Mouse (Mus musculus): ENCODE measurements around the gene Mybbp1a.

Gene Mybbp1a

GRCm38 (mm10) chr11:72440965-72441664, at the start of gene Mybbp1a:
Gene Mybbp1a (plus strand): TSS chr11:72441355.
- DNase-seq (ENCODE audit: low spot score) = peak; percentile 100

- no peak for DNase-seq (ENCODE audit: low spot score)
Measured at GRCm38 (mm10) chr11:72393243-72393642, 47.9 kb upstream of the Mybbp1a start.

- DNase-seq (ENCODE audit: low spot score) = no peak
Measured at GRCm38 (mm10) chr11:72393669-72394068, 47.5 kb upstream of the Mybbp1a start.

- DNase-seq (ENCODE audit: low spot score) = no peak
Measured at GRCm38 (mm10) chr11:72394694-72395093, 46.5 kb upstream of the Mybbp1a start.

- DNase-seq (ENCODE audit: low spot score) = peak; percentile 43
Measured at GRCm38 (mm10) chr11:72395652-72396051, 45.5 kb upstream of the Mybbp1a start.

- peak; percentile 61 for DNase-seq (ENCODE audit: low spot score)
Measured at GRCm38 (mm10) chr11:72396621-72397020, 44.5 kb upstream of the Mybbp1a start.

- peak; percentile 78 for DNase-seq (ENCODE audit: low spot score)
Measured at GRCm38 (mm10) chr11:72397072-72397471, 44.1 kb upstream of the Mybbp1a start.

- DNase-seq (ENCODE audit: low spot score) = no peak
Measured at GRCm38 (mm10) chr11:72397811-72398525, 43.2 kb upstream of the Mybbp1a start.

GRCm38 (mm10) chr11:72401068-72401467, 40.1 kb upstream of the Mybbp1a start:
- no peak for DNase-seq (ENCODE audit: low spot score)

- peak; percentile 60 for DNase-seq (ENCODE audit: low spot score)
Measured at GRCm38 (mm10) chr11:72402017-72402416, 39.1 kb upstream of the Mybbp1a start.

GRCm38 (mm10) chr11:72402969-72403368, 38.2 kb upstream of the Mybbp1a start:
- peak; percentile 43 for DNase-seq (ENCODE audit: low spot score)

GRCm38 (mm10) chr11:72405532-72405931, 35.6 kb upstream of the Mybbp1a start:
- no peak for DNase-seq (ENCODE audit: low spot score)

- no peak for DNase-seq (ENCODE audit: low spot score)
Measured at GRCm38 (mm10) chr11:72406079-72406675, 35.0 kb upstream of the Mybbp1a start.

GRCm38 (mm10) chr11:72407081-72407480, 34.1 kb upstream of the Mybbp1a start:
- DNase-seq (ENCODE audit: low spot score) = no peak

- DNase-seq (ENCODE audit: low spot score) = no peak
Measured at GRCm38 (mm10) chr11:72407574-72407973, 33.6 kb upstream of the Mybbp1a start.

GRCm38 (mm10) chr11:72408451-72409170, 32.5 kb upstream of the Mybbp1a start:
- no peak for DNase-seq (ENCODE audit: low spot score)

GRCm38 (mm10) chr11:72409649-72410385, 31.3 kb upstream of the Mybbp1a start:
- no peak for DNase-seq (ENCODE audit: low spot score)

GRCm38 (mm10) chr11:72410521-72411092, 30.5 kb upstream of the Mybbp1a start:
- no peak for DNase-seq (ENCODE audit: low spot score)

- DNase-seq (ENCODE audit: low spot score) = peak; percentile 94
Measured at GRCm38 (mm10) chr11:72411093-72411921, 29.8 kb upstream of the Mybbp1a start, which contains the start of gene Smtnl2. Gene Smtnl2 (minus strand): TSS chr11:72411713.

- no peak for DNase-seq (ENCODE audit: low spot score)
Measured at GRCm38 (mm10) chr11:72411945-72412344, 29.2 kb upstream of the Mybbp1a start.

All from testis, postnatal 10 days (tissue).